Mouse (Mus musculus): ENCODE results near the gene 2210016F16Rik. TPM values are rescaled to one million over a fixed set of nuclear protein-coding genes. Genes with fewer than 3 reads are reported as not detected.
A peak's percentile ranks its signal among the peaks of the same experiment; 100 is the strongest.
"Not testable (repeated sequence)": the region's sequence is repeated elsewhere in the genome, so short reads cannot be mapped to it uniquely, and the experiment has no call there.

The 2210016F16Rik gene
- polyA plus RNA-seq (2015; fragmentation: Nextera tagmentation; extraction: Ambion mirVana): 20.5 and 21.1 TPM in 2 replicates

DNA sequence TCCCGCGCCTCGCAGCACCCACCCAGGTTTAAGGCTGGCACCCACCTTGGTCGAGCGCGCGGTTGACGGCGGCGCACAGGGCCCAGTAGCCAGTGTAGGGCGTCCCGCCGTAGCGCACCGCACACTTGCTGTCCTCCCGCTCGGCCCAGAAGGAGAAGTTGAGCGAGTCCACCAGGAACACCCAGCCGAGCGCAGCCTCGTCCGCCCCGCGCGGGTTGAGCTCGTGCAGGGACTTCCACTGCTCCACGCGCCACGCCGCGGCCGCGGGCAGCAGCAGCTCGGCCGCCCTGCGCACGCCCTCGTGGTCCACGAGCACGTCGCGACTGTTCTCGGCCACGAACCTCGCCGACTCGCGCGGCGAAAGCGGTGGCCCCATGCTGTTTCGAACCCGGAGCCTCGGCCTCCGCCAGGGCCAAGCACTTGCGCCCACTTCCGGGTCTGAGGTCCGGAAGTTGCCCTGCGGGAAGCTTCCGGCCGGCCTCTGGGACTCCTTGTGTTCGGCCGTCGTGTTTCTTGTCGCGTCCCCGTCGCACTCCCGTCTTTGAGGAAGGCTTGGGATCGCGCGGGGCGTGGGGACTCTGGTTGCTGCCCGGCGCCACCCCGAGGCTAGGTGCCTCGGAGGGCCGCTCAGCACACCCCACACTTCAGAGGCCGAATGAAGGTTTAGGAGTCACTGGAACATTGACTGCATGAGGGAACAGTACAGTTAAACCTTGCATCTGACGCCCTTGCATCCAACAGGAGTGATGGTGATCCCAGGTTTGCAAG, at the start of gene 2210016F16Rik:
2210016F16Rik (minus strand) TSS at position 447 of the 768 bp plus-strand sequence.
- Histone ChIP-seq H3K36me3 (peaks cover 33% of the 10 kb centered on the region), H3K4me3 (peak within 1 kb of the TSS; percentile 71), H3K4me1 (peaks cover 13% of the 10 kb centered on the region), H3K4me2 (replicated peaks) (peak within 1 kb of the TSS; percentile 88), H3K9ac (replicated peaks) (peak within 1 kb of the TSS; percentile 69), H3K27me3 (no peaks in the 10 kb centered on the region), H3K9me3 (peaks cover 12% of the 10 kb centered on the region), H3K27ac (replicated peaks) (0 out of 2 replicates have a peak within 1 kb of the TSS, but pooled peaks have one; percentile 31)
- WGBS: 3% methylated on average over 80 of the region's 80 CpGs
- ATAC-seq (replicated peaks): peak; percentile 77

GRCm38 (mm10) chr13:58423061-58423660, 38.1 kb upstream of the 2210016F16Rik start:
- no peaks in the 10 kb centered on the region for H3K36me3 ChIP-seq
- WGBS: 68% methylated on average over 10 of the region's 10 CpGs
- H3K27ac ChIP-seq (replicated peaks): no peak overlapping the region
- H3K9ac ChIP-seq (replicated peaks): no peak overlapping the region
- H3K4me1 ChIP-seq: no peaks in the 10 kb centered on the region
- no peaks in the 10 kb centered on the region for H3K9me3 ChIP-seq
- H3K27me3 ChIP-seq: no peaks in the 10 kb centered on the region
- H3K4me3 ChIP-seq: no peak overlapping the region
- ATAC-seq (replicated peaks): no peak
- H3K4me2 ChIP-seq (replicated peaks): no peak overlapping the region

- Histone ChIP-seq H3K27me3 (no peaks in the 10 kb centered on the region), H3K4me2 (replicated peaks) (no peak overlapping the region), H3K4me3 (no peak overlapping the region), H3K9ac (replicated peaks) (no peak overlapping the region), H3K4me1 (no peaks in the 10 kb centered on the region), H3K36me3 (no peaks in the 10 kb centered on the region), H3K27ac (replicated peaks) (no peak overlapping the region), H3K9me3 (no peaks in the 10 kb centered on the region)
- ATAC-seq (replicated peaks): no peak
- 89% methylated on average over 4 of the region's 4 CpGs for WGBS
Measured at GRCm38 (mm10) chr13:58422242-58422641, 37.2 kb upstream of the 2210016F16Rik start.

- Histone ChIP-seq H3K27ac (replicated peaks) (no peak overlapping the region), H3K4me1 (no peaks in the 10 kb centered on the region), H3K4me2 (replicated peaks) (no peak overlapping the region), H3K9ac (replicated peaks) (no peak overlapping the region), H3K9me3 (no peaks in the 10 kb centered on the region), H3K4me3 (no peak overlapping the region), H3K36me3 (no peaks in the 10 kb centered on the region), H3K27me3 (no peaks in the 10 kb centered on the region)
- WGBS: 84% methylated on average over 4 of the region's 4 CpGs
- ATAC-seq (replicated peaks): no peak
Measured at GRCm38 (mm10) chr13:58421026-58421425, 36.0 kb upstream of the 2210016F16Rik start.

DNA sequence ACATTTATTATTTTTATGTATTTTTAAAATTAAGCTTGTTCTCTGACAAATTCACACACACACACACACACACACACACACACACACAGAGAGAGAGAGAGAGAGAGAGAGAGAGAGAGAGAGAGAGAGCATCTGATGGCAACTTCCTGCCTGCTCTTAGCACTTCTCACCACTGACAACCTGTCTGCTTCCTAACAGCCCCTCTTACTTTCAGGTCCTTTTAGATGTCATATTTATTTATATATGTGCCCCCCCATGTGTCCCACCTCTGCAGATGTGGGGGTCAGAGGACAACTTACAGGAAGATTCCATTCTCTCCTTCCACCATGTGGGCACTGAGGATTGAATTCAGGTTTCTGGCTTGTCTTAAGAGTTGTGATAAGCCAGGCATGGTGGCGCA, 34.2 kb upstream of the 2210016F16Rik start:
- Histone ChIP-seq H3K27ac (replicated peaks) (no peak overlapping the region), H3K4me2 (replicated peaks) (no peak overlapping the region), H3K9me3 (no peaks in the 10 kb centered on the region), H3K4me3 (no peak overlapping the region), H3K27me3 (no peaks in the 10 kb centered on the region), H3K4me1 (no peaks in the 10 kb centered on the region), H3K9ac (replicated peaks) (no peak overlapping the region), H3K36me3 (no peaks in the 10 kb centered on the region)
- 97% methylated on average over 1 of the region's 1 CpGs for WGBS
- ATAC-seq (replicated peaks): no peak

DNA sequence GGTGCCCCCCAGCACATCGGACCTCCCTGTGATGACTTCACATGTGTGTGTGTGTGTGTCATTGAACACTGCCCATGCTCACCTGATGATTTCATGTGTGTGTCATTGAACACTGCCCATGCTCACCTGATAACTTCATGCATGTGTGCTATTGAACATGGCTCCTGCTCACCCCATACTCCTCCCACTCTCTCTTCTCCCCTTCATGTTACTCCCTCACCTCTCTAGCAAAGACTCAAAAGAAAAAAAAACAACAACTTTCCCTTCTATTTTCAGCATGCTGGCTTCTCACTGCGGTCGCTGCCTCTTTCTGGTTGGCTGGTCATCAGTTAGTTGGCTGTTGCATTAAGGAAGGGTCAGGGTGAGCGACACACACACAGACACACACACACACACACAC, 33.6 kb upstream of the 2210016F16Rik start:
- ATAC-seq (replicated peaks): no peak
- 82% methylated on average over 4 of the region's 4 CpGs for WGBS
- Histone ChIP-seq H3K4me3 (no peak overlapping the region), H3K4me2 (replicated peaks) (no peak overlapping the region), H3K9me3 (no peaks in the 10 kb centered on the region), H3K4me1 (no peaks in the 10 kb centered on the region), H3K9ac (replicated peaks) (no peak overlapping the region), H3K27me3 (no peaks in the 10 kb centered on the region), H3K36me3 (no peaks in the 10 kb centered on the region), H3K27ac (replicated peaks) (no peak overlapping the region)

- H3K4me1 ChIP-seq: no peaks in the 10 kb centered on the region
Measured at GRCm38 (mm10) chr13:58415838-58416237, 30.8 kb upstream of the 2210016F16Rik start.

GRCm38 (mm10) chr13:58415374-58415773, 30.3 kb upstream of the 2210016F16Rik start:
- H3K4me2 ChIP-seq (replicated peaks): no peak overlapping the region
- no peaks in the 10 kb centered on the region for H3K4me1 ChIP-seq
- H3K36me3 ChIP-seq: 0 out of 2 replicates have a peak, but pooled peaks cover 5% of the 10 kb centered on the region
- no peak for ATAC-seq (replicated peaks)
- H3K4me3 ChIP-seq: no peak overlapping the region
- H3K27me3 ChIP-seq: no peaks in the 10 kb centered on the region
- H3K27ac ChIP-seq (replicated peaks): no peak overlapping the region
- 85% methylated on average over 6 of the region's 6 CpGs for WGBS
- H3K9me3 ChIP-seq: no peaks in the 10 kb centered on the region
- H3K9ac ChIP-seq (replicated peaks): no peak overlapping the region

More at GRCm38 (mm10) chr13:58415838-58416237, 30.8 kb upstream of the 2210016F16Rik start:
- WGBS: 90% methylated on average over 5 of the region's 5 CpGs
- ATAC-seq (replicated peaks): no peak
- no peak overlapping the region for H3K27ac ChIP-seq (replicated peaks)
- no peak overlapping the region for H3K4me2 ChIP-seq (replicated peaks)
- no peaks in the 10 kb centered on the region for H3K9me3 ChIP-seq
- H3K27me3 ChIP-seq: no peaks in the 10 kb centered on the region
- H3K4me3 ChIP-seq: no peak overlapping the region
- H3K36me3 ChIP-seq: 0 out of 2 replicates have a peak, but pooled peaks cover 5% of the 10 kb centered on the region
- H3K9ac ChIP-seq (replicated peaks): no peak overlapping the region

DNA sequence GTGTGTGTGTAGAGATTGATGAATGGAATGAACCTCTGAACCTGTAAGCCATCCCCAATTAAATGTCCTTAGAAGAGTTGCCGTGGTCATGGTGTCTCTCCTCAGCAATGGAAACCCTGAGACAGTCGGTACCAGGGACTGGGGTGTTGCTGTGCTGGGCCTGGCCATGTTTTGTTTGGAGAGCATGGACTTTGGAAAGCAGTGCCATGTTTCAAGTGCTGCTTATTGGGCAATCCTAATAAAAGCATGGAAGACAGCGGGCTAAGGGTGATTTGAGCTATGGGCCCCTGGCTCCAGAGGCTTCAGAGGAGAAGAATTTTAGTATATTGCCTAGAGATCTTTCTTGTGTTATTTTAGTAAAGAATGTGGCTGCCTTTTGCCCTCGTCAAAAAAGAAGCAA, 26.0 kb upstream of the 2210016F16Rik start:
- no peak overlapping the region for H3K4me2 ChIP-seq (replicated peaks)
- no peaks in the 10 kb centered on the region for H3K9me3 ChIP-seq
- H3K4me3 ChIP-seq: no peak overlapping the region
- no peak overlapping the region for H3K9ac ChIP-seq (replicated peaks)
- H3K27me3 ChIP-seq: no peaks in the 10 kb centered on the region
- no peak for ATAC-seq (replicated peaks)
- WGBS: 94% methylated on average over 4 of the region's 4 CpGs
- no peaks in the 10 kb centered on the region for H3K4me1 ChIP-seq
- H3K27ac ChIP-seq (replicated peaks): no peak overlapping the region
- peaks cover 8% of the 10 kb centered on the region; the same call in 1 of the 2 replicates for H3K36me3 ChIP-seq

- WGBS: 7% methylated on average over 17 of the region's 17 CpGs
- H3K36me3 ChIP-seq; H3K9me3 ChIP-seq; H3K27me3 ChIP-seq; ATAC-seq (replicated peaks): not testable (repeated sequence)
- H3K27ac ChIP-seq (replicated peaks): peak within 1 kb of the TSS; percentile 98
- H3K4me2 ChIP-seq (replicated peaks): peak within 1 kb of the TSS; percentile 53
- peak within 1 kb of the TSS; percentile 99 for H3K9ac ChIP-seq (replicated peaks)
- H3K4me1 ChIP-seq: peaks cover 17% of the 10 kb centered on the region
- H3K4me3 ChIP-seq: peak within 1 kb of the TSS; percentile 95
Measured at GRCm38 (mm10) chr13:58403243-58403642, 18.2 kb upstream of the 2210016F16Rik start, which contains the start of gene Hnrnpk. Gene Hnrnpk, minus strand, starts transcription at chr13:58403343.

DNA sequence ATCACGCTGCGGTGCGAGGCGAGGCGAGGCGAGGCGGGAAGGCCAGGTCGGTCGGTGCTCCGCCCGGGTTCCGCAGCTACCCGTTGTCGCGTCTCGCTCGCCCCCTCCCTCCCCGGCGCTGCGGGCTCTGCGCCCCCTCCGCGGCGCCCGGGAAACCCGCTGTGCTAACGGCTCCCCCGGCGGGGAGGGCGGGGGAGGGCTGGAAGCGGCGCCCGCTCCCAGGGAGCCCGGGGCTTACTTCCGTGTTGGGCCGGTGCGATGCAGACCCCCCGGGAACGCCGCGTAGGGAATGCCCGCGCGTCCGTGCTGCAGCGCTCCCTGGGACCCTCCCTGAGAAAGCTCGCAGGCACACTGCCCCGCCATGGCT, 17.7 kb upstream of the 2210016F16Rik start:
- ATAC-seq (replicated peaks): no peak; the same call in 1 of the 2 replicates
- WGBS: under 1% methylated on average over 43 of the region's 48 CpGs
- peak overlapping the region; percentile 53 for H3K4me2 ChIP-seq (replicated peaks)
- H3K9ac ChIP-seq (replicated peaks): peak overlapping the region; percentile 99
- H3K4me1 ChIP-seq: peaks cover 20% of the 10 kb centered on the region
- H3K4me3 ChIP-seq: peak overlapping the region; percentile 95
- peaks cover 11% of the 10 kb centered on the region for H3K36me3 ChIP-seq
- no peaks in the 10 kb centered on the region for H3K27me3 ChIP-seq
- H3K9me3 ChIP-seq: no peaks in the 10 kb centered on the region
- H3K27ac ChIP-seq (replicated peaks): peak overlapping the region; percentile 98

GRCm38 (mm10) chr13:58402003-58402743, 17.1 kb upstream of the 2210016F16Rik start, which contains the start of gene Rmi1:
Gene Rmi1, plus strand, starts transcription at chr13:58402248.
- Histone ChIP-seq H3K4me2 (replicated peaks) (peak within 1 kb of the TSS; percentile 56), H3K4me3 (peak within 1 kb of the TSS; percentile 95), H3K4me1 (peaks cover 22% of the 10 kb centered on the region), H3K27me3 (no peaks in the 10 kb centered on the region), H3K9ac (replicated peaks) (peak within 1 kb of the TSS; percentile 99), H3K36me3 (peaks cover 13% of the 10 kb centered on the region), H3K9me3 (no peaks in the 10 kb centered on the region), H3K27ac (replicated peaks) (peak within 1 kb of the TSS; percentile 98)
- under 1% methylated on average over 90 of the region's 91 CpGs for WGBS
- ATAC-seq (replicated peaks): peak; percentile 96
